Mouse (Mus musculus) lung, postnatal 0 days (tissue): ENCODE measurements around the gene Cdc6.

Experiments used
- CTCF ChIP-seq: IDR thresholded peaks from 2 replicates; pipeline ENCODE4 v1.5.1; 2016; ENCODE audit warnings: antibody characterized with exemption, mild to moderate bottlenecking
- EP300 ChIP-seq: IDR thresholded peaks from 2 replicates; pipeline ENCODE4 v1.6.1; 2016; ENCODE audit warnings: antibody characterized with exemption, mild to moderate bottlenecking, control low read depth

GRCm38 (mm10) chr11:98944897-98945604, 37.5 kb downstream of the Cdc6 start:
- no peak for TF ChIP-seq CTCF
- TF ChIP-seq EP300 = 0 out of 2 replicates have a peak, but pooled peaks have one; percentile 29
